Mouse (Mus musculus): Measurements from ENCODE around the gene Arhgef15. TPM values are rescaled to one million over a fixed set of nuclear protein-coding genes. Genes with fewer than 3 reads are reported as not detected.

The Arhgef15 gene
- polyA plus RNA-seq, 1 experiment from 2014 or later = 19.6 TPM

DNA sequence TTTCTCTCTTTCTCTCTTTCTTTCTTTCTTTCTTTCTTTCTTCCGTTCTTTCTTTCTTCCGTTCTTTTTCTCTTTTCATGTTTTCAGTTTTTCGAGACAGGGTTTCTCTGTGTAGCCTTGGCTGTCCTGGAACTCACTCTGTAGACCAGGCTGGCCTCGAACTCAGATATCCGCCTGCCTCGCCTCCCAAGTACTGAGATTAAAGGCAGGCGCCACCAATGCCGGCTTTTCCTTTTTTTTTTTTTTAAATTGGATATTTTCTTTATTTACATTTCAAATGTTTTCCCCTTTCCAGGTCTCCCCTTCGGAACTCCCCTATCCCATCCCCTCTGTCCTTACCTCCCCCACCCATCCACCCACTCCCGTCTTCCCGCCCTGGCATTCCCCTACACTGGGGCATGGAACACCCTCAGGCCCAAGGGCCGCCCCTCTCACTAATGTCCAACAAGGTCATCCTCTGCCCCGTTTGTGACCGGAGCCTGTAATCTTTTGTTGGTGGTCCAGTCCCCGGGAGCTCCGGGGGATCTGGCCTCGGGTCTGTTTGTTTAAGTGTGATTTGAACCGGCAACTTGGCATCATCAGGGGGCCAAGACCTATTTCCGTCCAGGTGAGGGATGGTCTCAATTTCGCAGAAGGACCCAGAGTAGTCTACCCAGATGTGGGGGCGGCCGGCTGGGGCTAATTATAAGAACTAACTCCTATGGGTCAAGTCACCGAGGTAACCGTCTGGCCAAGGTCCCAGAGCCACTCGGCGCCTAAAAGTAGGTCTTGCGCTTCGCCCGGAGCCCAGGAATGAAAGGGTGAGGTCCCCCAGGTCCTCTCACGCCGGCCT is 56.5 kb downstream of the Arhgef15 start:
- H3K27ac ChIP-seq = peak overlapping the region; percentile 19; the same call in 1 of the 2 replicates
- ATAC-seq (replicated peaks; ENCODE audit: low FRiP score) = peak; percentile 33
- peak overlapping the region; percentile 74 for H3K4me2 ChIP-seq
- no peaks in the 10 kb centered on the region for H3K9me3 ChIP-seq (replicated peaks)
- WGBS = 26% methylated on average over 31 of the region's 31 CpGs
- peaks cover 22% of the 10 kb centered on the region for H3K4me1 ChIP-seq
- H3K4me3 ChIP-seq (replicated peaks) = peak overlapping the region; percentile 96
- peak overlapping the region; percentile 41 for H3K9ac ChIP-seq
- H3K36me3 ChIP-seq = peaks cover 34% of the 10 kb centered on the region
- H3K27me3 ChIP-seq = no peaks in the 10 kb centered on the region

DNA sequence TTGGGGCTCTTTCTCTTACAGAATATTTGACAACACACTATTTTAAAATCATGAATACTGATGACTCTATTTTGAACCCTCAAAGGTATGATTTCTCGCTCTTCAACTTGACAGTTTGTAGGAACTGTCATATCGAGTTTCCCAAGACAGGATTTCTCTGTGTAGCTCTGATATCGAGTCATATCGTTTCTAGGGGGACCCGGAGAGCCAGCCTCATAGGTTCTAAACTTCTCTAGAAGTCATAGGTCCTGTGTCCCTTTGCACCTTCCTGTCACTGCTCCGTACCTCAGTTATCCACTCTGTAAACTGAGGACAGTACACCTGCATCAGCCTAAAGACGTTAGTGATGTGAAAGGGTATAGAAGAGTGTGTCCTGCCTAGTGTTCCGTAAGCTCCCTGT is 57.5 kb downstream of the Arhgef15 start:
- no peak for ATAC-seq (replicated peaks; ENCODE audit: low FRiP score)

DNA sequence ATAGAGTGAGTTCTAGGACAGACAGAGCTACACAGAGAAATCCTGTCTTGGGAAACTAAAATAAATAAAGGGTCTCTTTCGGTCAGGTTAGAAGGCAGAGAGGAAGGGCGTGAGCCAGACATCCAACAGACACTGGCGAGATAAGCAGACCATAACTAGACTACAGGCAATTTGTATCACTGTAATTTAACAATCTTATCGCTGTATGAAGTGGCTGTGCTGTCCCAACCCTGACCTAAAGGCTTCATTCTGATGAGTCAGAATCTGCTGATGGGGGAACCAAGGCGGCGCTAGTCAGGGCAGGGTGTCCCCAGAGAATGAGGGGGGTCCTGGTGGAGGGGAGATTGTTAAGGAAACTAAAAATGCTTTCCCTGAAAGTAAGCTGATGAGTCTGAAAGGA is 58.5 kb downstream of the Arhgef15 start:
- no peak for ATAC-seq (replicated peaks; ENCODE audit: low FRiP score)
- 89% methylated on average over 6 of the region's 6 CpGs for WGBS
- H3K36me3 ChIP-seq = peaks cover 14% of the 10 kb centered on the region
- no peak overlapping the region for H3K4me2 ChIP-seq
- H3K4me3 ChIP-seq (replicated peaks) = no peak overlapping the region
- H3K27ac ChIP-seq = no peak overlapping the region
- no peaks in the 10 kb centered on the region for H3K9me3 ChIP-seq (replicated peaks)
- peaks cover 13% of the 10 kb centered on the region for H3K4me1 ChIP-seq
- no peaks in the 10 kb centered on the region for H3K27me3 ChIP-seq
- no peak overlapping the region for H3K9ac ChIP-seq

More for the DNA sequence above, 57.5 kb downstream of the Arhgef15 start:
- no peak overlapping the region for H3K9ac ChIP-seq
- H3K4me2 ChIP-seq = no peak overlapping the region
- no peaks in the 10 kb centered on the region for H3K27me3 ChIP-seq
- H3K36me3 ChIP-seq = peaks cover 24% of the 10 kb centered on the region
- no peaks in the 10 kb centered on the region for H3K9me3 ChIP-seq (replicated peaks)
- WGBS = 88% methylated on average over 8 of the region's 8 CpGs
- H3K4me1 ChIP-seq = peaks cover 16% of the 10 kb centered on the region
- no peak overlapping the region for H3K27ac ChIP-seq
- no peak overlapping the region for H3K4me3 ChIP-seq (replicated peaks)

- WGBS = 68% methylated on average over 6 of the region's 6 CpGs
- no peak for ATAC-seq (replicated peaks; ENCODE audit: low FRiP score)
Observed at GRCm38 (mm10) chr11:68897838-68898237, 59.4 kb downstream of the Arhgef15 start.

GRCm38 (mm10) chr11:68897120-68897519 is 60.2 kb downstream of the Arhgef15 start:
- Histone ChIP-seq H3K4me2 (no peak overlapping the region), H3K36me3 (no peaks in the 10 kb centered on the region), H3K9ac (no peak overlapping the region), H3K4me3 (replicated peaks) (no peak overlapping the region), H3K27ac (no peak overlapping the region), H3K4me1 (peaks cover 15% of the 10 kb centered on the region; the same call in 1 of the 2 replicates), H3K27me3 (no peaks in the 10 kb centered on the region), H3K9me3 (replicated peaks) (no peaks in the 10 kb centered on the region)
- 53% methylated on average over 4 of the region's 4 CpGs for WGBS
- ATAC-seq (replicated peaks; ENCODE audit: low FRiP score) = no peak

More at GRCm38 (mm10) chr11:68897838-68898237, 59.4 kb downstream of the Arhgef15 start:
- peaks cover 5% of the 10 kb centered on the region for H3K36me3 ChIP-seq
- no peaks in the 10 kb centered on the region for H3K9me3 ChIP-seq (replicated peaks)
- H3K27me3 ChIP-seq = no peaks in the 10 kb centered on the region
- no peak overlapping the region for H3K4me2 ChIP-seq
- peaks cover 16% of the 10 kb centered on the region for H3K4me1 ChIP-seq
- no peak overlapping the region for H3K27ac ChIP-seq
- H3K4me3 ChIP-seq (replicated peaks) = no peak overlapping the region
- H3K9ac ChIP-seq = no peak overlapping the region

DNA sequence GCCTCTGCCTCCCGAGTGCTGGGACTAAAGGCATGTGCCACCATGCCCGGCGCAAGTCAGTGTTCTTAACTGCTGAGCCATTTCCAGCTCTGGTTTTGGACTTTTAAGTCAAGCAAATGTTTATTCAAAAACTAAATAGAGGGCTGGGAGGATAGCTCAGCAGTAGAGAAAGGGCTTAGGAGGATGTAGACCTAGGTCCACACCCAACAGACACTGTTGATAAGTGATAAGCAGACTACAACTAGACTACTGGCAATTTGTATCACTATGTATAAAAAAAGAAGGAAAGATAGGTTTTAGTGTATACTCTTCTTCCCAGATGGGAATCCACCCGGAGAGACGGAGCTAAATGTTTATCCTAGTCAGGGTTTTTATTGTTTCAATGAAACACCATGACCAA is 61.0 kb downstream of the Arhgef15 start:
- Histone ChIP-seq H3K9me3 (replicated peaks) (no peaks in the 10 kb centered on the region), H3K9ac (no peak overlapping the region), H3K36me3 (no peaks in the 10 kb centered on the region), H3K4me1 (peaks cover 15% of the 10 kb centered on the region; the same call in 1 of the 2 replicates), H3K27me3 (no peaks in the 10 kb centered on the region), H3K4me2 (no peak overlapping the region), H3K27ac (no peak overlapping the region), H3K4me3 (replicated peaks) (no peak overlapping the region)
- no peak for ATAC-seq (replicated peaks; ENCODE audit: low FRiP score)
- 92% methylated on average over 5 of the region's 5 CpGs for WGBS

DNA sequence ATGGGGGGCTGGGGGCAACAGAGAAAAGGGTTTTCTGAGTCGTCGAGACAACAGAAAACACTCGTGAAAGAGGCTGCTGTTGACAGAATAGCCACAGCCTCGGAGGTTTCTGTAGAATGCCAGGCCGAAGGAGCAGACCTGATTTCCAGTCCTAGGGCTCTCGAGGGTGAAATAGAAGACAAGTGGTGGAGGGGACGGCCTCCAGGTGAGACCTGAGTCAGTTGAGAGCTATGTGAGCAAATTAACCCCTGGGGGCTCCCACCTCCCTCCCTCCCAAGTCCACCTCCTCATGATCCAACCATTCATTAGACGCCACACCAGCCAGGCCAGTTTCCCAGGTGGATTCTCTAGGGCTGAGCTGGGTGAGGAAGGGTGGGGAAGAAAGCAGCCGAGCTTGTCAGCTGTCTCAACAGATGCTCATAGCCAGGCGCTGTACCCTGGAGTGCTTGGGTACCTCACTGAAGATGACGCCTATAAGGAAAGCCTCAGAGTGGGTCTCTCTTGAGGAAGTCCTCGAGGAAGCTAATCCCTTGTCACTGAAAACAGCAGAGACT is 63.3 kb downstream of the Arhgef15 start:
- 69% methylated on average over 12 of the region's 12 CpGs for WGBS
- Histone ChIP-seq H3K4me3 (replicated peaks) (no peak overlapping the region), H3K36me3 (no peaks in the 10 kb centered on the region)

More for the DNA sequence above, 63.3 kb downstream of the Arhgef15 start:
- H3K9me3 ChIP-seq (replicated peaks) = no peaks in the 10 kb centered on the region
- 0 out of 2 replicates have a peak, but pooled peaks cover 9% of the 10 kb centered on the region for H3K4me1 ChIP-seq
- H3K27me3 ChIP-seq = no peaks in the 10 kb centered on the region
- H3K27ac ChIP-seq = no peak overlapping the region
- H3K9ac ChIP-seq = no peak overlapping the region
- no peak for ATAC-seq (replicated peaks; ENCODE audit: low FRiP score)
- H3K4me2 ChIP-seq = no peak overlapping the region

Small RNA genes lying within 50 kb of the gene (microRNA-seq; reads per million reads assigned to microRNA genes)
- gene Mir3062 = 2.8 reads per million, percentile 14 among the genes with 10 or more reads in this experiment

Other genes with a start within 250 kb of the Arhgef15 start
- 87.3 and 87.5 TPM in 2 replicates for gene Ndel1, start 85.6 kb downstream of the Arhgef15 start, polyA plus RNA-seq (2015; fragmentation: Nextera tagmentation; extraction: Ambion mirVana)
- 0.18 and 0.27 TPM in 2 replicates for gene Rnf222, start 68.9 kb downstream of the Arhgef15 start, polyA plus RNA-seq (2015; fragmentation: Nextera tagmentation; extraction: Ambion mirVana)
- gene Rpl26, start 55.9 kb downstream of the Arhgef15 start, polyA plus RNA-seq (2015; fragmentation: Nextera tagmentation; extraction: Ambion mirVana) = 1,042 and 1,119 TPM in 2 replicates
- not detected in 2 replicates for gene Odf4, start 30.4 kb downstream of the Arhgef15 start, polyA plus RNA-seq (2015; fragmentation: Nextera tagmentation; extraction: Ambion mirVana)
- 4.8 and 5.0 TPM in 2 replicates for gene Slc25a35, start 10.7 kb upstream of the Arhgef15 start, polyA plus RNA-seq (2015; fragmentation: Nextera tagmentation; extraction: Ambion mirVana)
- 63.4 and 67.7 TPM in 2 replicates for gene Rangrf, start 17.7 kb upstream of the Arhgef15 start, polyA plus RNA-seq (2015; fragmentation: Nextera tagmentation; extraction: Ambion mirVana)
- gene Pfas, start 51.0 kb upstream of the Arhgef15 start, polyA plus RNA-seq (2015; fragmentation: Nextera tagmentation; extraction: Ambion mirVana) = 43.9 and 45.9 TPM in 2 replicates
- 50.6 and 72.7 TPM in 2 replicates for gene Ctc1, start 58.4 kb upstream of the Arhgef15 start, polyA plus RNA-seq (2015; fragmentation: Nextera tagmentation; extraction: Ambion mirVana)
- gene Aurkb, start 88.2 kb upstream of the Arhgef15 start, polyA plus RNA-seq (2015; fragmentation: Nextera tagmentation; extraction: Ambion mirVana) = 164 and 175 TPM in 2 replicates
- gene Borcs6, start 102.2 kb upstream of the Arhgef15 start, polyA plus RNA-seq (2015; fragmentation: Nextera tagmentation; extraction: Ambion mirVana) = 7.4 and 8.7 TPM in 2 replicates
- gene Tmem107, start 113.3 kb upstream of the Arhgef15 start, polyA plus RNA-seq (2015; fragmentation: Nextera tagmentation; extraction: Ambion mirVana) = 60.8 and 64.3 TPM in 2 replicates
- gene Vamp2, start 131.0 kb upstream of the Arhgef15 start, polyA plus RNA-seq (2015; fragmentation: Nextera tagmentation; extraction: Ambion mirVana) = 83.5 and 101 TPM in 2 replicates
- 12.1 and 13.7 TPM in 2 replicates for gene Per1, start 137.7 kb upstream of the Arhgef15 start, polyA plus RNA-seq (2015; fragmentation: Nextera tagmentation; extraction: Ambion mirVana)
- gene Hes7, start 162.9 kb upstream of the Arhgef15 start, polyA plus RNA-seq (2015; fragmentation: Nextera tagmentation; extraction: Ambion mirVana) = 0.42 and 0.46 TPM in 2 replicates
- 0.27 and 0.51 TPM in 2 replicates for gene 9130213A22Rik, start 165.1 kb upstream of the Arhgef15 start, polyA plus RNA-seq (2015; fragmentation: Nextera tagmentation; extraction: Ambion mirVana)
- gene Aloxe3, start 168.4 kb upstream of the Arhgef15 start, polyA plus RNA-seq (2015; fragmentation: Nextera tagmentation; extraction: Ambion mirVana) = 0.60 and 1.3 TPM in 2 replicates
- gene Alox12b, start 199.5 kb upstream of the Arhgef15 start, polyA plus RNA-seq (2015; fragmentation: Nextera tagmentation; extraction: Ambion mirVana) = 0.08 and 0.42 TPM in 2 replicates
- gene Alox8, start 240.4 kb upstream of the Arhgef15 start, polyA plus RNA-seq (2015; fragmentation: Nextera tagmentation; extraction: Ambion mirVana) = 0.33 and 0.47 TPM in 2 replicates

Data from kidney, embryonic 15.5 days (tissue).